Mouse (Mus musculus) heart, embryonic 11.5 days (tissue): ENCODE data around the gene Cd24a. TPM values are rescaled to one million over a fixed set of nuclear protein-coding genes. Genes with fewer than 3 reads are reported as not detected.

Experiments
- ATAC-seq: fragments of 200-750 bp; cut with Nextera tagmentation; replicated peaks from 2 replicates; pipeline ENCODE4 v1.8.0; 2017; ENCODE audit warnings: moderate library complexity; ENCODE audit not compliant: insufficient number of reproducible peaks, low FRiP score, low TSS enrichment
- H3K27ac ChIP-seq: fragments of 300-500 bp; sonication (generic); 2 replicates; pipeline ENCODE4 v1.5.1; 2014; ENCODE audit warnings: mild to moderate bottlenecking, low read depth, low read length
- H3K27me3 ChIP-seq: fragments of 300-500 bp; sonication (generic); 2 replicates; pipeline ENCODE4 v1.6.1; 2014; ENCODE audit warnings: mild to moderate bottlenecking, low read length, mixed read lengths; ENCODE audit not compliant: control insufficient read depth, insufficient read depth
- H3K36me3 ChIP-seq: fragments of 300-500 bp; sonication (generic); 2 replicates; pipeline ENCODE4 v1.6.1; 2014; ENCODE audit warnings: mild to moderate bottlenecking, low read length, moderate library complexity, mixed read lengths; ENCODE audit not compliant: control insufficient read depth, insufficient read depth
- H3K4me1 ChIP-seq: fragments of 300-500 bp; sonication (generic); 2 replicates; pipeline ENCODE4 v1.6.1; 2014; ENCODE audit warnings: low read length; ENCODE audit not compliant: control insufficient read depth, insufficient read depth
- H3K4me2 ChIP-seq: fragments of 300-500 bp; sonication (generic); 2 replicates; pipeline ENCODE4 v1.6.1; 2014; ENCODE audit warnings: mild to moderate bottlenecking, moderate library complexity
- H3K4me3 ChIP-seq: fragments of 300-500 bp; sonication (generic); 2 replicates; pipeline ENCODE4 v1.5.1; 2014; ENCODE audit warnings: low read depth, low read length
- H3K9ac ChIP-seq: fragments of 300-500 bp; sonication (generic); 2 replicates; pipeline ENCODE4 v1.6.1; 2014; ENCODE audit warnings: mild to moderate bottlenecking, low read depth, low read length, moderate library complexity
- H3K9me3 ChIP-seq: fragments of 300-500 bp; sonication (generic); replicated peaks from 2 replicates; pipeline ENCODE4 v1.6.1; 2016; ENCODE audit warnings: low read length; ENCODE audit not compliant: control insufficient read depth
- WGBS: fragments of 180-500 bp; shearing (Covaris S2); extraction: QIAGEN DNeasy Blood & Tissue Kit; methylation state at CpG from one replicate; pipeline ENCODE4 v1.1.7; 2014; ENCODE audit not compliant: insufficient replicate concordance; 5-methylcytosine and 5-hydroxymethylcytosine counted together
- polyA plus RNA-seq: library from polyadenylated mRNA; unstranded; fragments of >200 nt; fragmentation: Nextera tagmentation; extraction: Ambion mirVana; gene quantifications from 2 replicates; pipeline ENCODE4 v1.2.1, GENCODE M21; 2014

The Cd24a gene
- polyA plus RNA-seq, 1 experiment from 2014 or later: 141 TPM

DNA sequence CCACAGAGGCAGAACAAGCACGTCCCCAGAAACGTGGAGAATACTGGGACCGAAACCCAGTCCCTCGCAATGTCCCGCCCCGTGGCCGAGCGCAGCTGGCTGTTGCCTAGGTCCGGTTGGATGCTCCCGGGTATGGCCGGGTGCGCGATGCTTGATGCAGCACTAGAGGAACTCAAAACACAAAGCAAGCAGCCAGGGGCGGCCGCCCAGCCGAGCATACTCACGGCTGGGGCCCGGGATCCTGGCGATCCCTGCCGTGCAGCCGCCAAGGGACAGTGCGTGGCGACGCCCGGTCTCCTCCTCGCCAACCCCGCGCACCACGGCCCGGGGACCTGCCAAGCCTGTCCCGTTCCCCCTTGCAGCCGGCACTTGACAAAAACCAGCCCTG lies 276 bp downstream of the Cd24a start:
- H3K27me3 ChIP-seq: no peaks in the 10 kb centered on the region
- peak overlapping the region; percentile 95 for H3K4me2 ChIP-seq
- H3K4me3 ChIP-seq: peak overlapping the region; percentile 60
- no peaks in the 10 kb centered on the region for H3K36me3 ChIP-seq
- peak overlapping the region; percentile 95 for H3K27ac ChIP-seq
- no peaks in the 10 kb centered on the region for H3K4me1 ChIP-seq
- no peaks in the 10 kb centered on the region for H3K9me3 ChIP-seq
- ATAC-seq: peak; percentile 62
- H3K9ac ChIP-seq: peak overlapping the region; percentile 90
- WGBS: under 1% methylated on average over 30 of the region's 32 CpGs

DNA sequence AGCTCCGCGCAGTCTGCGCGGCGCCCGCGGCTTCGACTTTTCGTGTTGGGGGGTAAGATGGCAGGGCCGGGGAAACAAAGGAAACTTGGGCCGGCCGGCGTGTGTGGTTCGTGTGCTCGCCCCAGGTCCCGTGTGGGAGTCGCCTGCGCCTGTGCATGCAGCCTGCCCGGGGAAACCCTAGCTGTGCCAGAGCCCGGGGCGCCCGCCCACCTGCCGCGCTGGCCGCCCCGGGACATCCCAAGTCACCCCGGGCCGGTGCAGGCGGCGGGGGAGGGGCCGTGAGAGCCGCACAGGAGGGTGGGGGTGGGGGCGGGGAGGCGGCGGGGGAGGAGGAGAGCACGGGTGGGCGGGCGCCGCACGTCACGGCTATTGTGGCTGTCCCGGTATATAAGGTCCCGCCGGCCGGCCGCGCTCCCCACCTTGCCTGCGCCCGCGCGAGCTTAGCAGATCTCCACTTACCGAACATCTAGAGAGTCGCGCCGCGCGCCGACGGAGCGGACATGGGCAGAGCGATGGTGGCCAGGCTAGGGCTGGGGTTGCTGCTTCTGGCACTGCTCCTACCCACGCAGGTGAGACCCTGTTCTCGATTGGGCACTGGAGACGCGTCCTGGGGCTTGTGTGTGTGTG lies 783 bp downstream of the Cd24a start:
- WGBS: 0% methylated on average over 56 of the region's 65 CpGs
- peak overlapping the region; percentile 90 for H3K9ac ChIP-seq
- H3K9me3 ChIP-seq: no peaks in the 10 kb centered on the region
- H3K27ac ChIP-seq: peak overlapping the region; percentile 95
- H3K4me1 ChIP-seq: no peaks in the 10 kb centered on the region
- peak overlapping the region; percentile 60 for H3K4me3 ChIP-seq
- no peaks in the 10 kb centered on the region for H3K36me3 ChIP-seq
- ATAC-seq: peak; percentile 83
- H3K4me2 ChIP-seq: peak overlapping the region; percentile 95
- H3K27me3 ChIP-seq: no peaks in the 10 kb centered on the region

DNA sequence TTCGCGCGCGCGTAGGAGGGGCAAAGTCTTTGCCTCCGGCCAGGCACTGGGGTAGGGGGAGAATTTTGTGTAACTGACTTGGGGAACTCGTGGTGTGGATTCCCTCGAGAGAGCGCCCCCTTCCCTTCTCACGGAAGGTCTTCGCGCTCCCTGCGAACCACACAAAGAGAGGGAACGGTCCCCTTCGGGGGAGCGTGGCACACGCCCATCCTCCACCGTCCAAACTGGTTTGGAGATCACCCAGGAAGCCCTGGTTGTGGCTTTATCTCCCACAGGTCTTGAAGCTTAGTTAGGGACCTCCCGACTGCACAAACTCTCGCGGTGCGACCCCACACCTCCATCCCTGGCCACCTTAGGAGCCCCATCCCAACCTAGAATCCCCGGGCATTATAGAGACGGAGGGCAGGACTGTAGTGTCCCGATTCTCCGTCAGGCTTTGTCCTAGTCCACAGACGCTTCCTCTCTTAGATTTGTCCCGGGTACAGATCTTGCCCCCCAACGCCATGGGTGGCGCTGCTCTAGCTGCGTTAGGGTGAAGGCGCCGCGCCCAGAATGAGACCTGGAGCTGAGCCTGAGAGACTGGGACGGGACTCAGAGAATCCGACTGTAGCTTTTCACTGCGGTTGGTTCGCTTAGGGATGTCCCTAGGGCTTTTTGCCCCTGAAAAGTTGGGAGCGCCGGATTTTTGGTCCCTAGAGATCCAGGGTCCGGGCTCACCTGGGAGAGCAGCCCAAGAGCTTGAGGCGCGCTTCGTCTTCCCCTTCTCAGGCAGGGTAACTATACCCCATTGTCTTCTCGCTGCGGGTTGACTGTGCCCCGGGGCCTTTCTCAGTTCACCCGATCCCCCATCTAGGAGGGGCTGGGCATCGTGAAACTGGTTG lies 1.5 kb downstream of the Cd24a start:
- H3K4me2 ChIP-seq: peak overlapping the region; percentile 95
- no peaks in the 10 kb centered on the region for H3K4me1 ChIP-seq
- under 1% methylated on average over 49 of the region's 49 CpGs for WGBS
- H3K4me3 ChIP-seq: peak overlapping the region; percentile 60
- peak; percentile 32; the same call in 1 of the 2 replicates for ATAC-seq
- H3K36me3 ChIP-seq: no peaks in the 10 kb centered on the region
- H3K27ac ChIP-seq: peak overlapping the region; percentile 95
- no peaks in the 10 kb centered on the region for H3K9me3 ChIP-seq
- peak overlapping the region; percentile 90 for H3K9ac ChIP-seq
- H3K27me3 ChIP-seq: no peaks in the 10 kb centered on the region

DNA sequence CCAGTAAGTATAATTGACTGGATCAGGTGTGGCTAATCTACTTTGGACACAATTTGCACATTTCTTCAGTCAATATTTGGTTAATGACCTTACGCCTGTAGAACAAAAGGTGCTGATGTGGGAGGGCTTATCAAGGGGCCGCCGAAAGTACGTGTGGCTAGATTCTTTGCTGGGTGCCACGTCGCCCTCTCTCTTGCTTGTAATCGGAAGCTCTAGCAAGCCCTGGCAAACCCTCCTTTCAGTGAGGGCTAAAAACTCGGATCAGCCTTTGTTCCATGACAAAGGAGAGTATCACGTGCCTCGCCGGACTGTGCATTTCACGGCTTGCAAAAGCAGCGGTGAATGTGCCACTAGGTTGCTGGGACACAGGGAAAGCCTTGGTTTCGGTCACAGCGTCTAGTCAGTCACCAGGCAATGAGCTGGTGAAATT lies 2.6 kb downstream of the Cd24a start:
- Histone ChIP-seq H3K4me1 (no peaks in the 10 kb centered on the region), H3K9me3 (no peaks in the 10 kb centered on the region), H3K36me3 (no peaks in the 10 kb centered on the region), H3K4me2 (peak overlapping the region; percentile 95), H3K4me3 (peak overlapping the region; percentile 60), H3K27me3 (no peaks in the 10 kb centered on the region), H3K27ac (peak overlapping the region; percentile 95; the same call in 1 of the 2 replicates), H3K9ac (peak overlapping the region; percentile 90)
- ATAC-seq: no peak
- WGBS: under 1% methylated on average over 15 of the region's 15 CpGs

DNA sequence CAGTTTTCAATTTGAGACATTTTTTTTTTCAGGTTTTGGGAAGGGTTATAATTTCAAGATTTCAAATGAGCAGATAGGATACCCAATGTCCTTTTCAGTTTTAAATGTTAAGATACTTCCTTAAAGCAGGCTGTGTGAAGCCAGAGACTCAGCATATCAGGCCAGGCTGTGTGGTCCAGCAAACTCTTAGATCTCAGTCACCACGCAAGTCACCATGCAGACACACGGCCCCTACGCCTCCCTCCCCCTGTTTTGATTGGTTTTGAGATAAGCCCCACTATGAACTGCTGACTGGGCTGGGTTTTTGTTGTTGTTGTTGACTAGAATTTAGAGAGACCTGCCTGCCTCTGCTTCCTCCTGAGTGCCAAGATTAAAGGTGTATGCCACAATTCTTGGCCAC lies 3.2 kb downstream of the Cd24a start:
- no peak for ATAC-seq
- WGBS: 49% methylated on average over 3 of the region's 3 CpGs
- H3K9ac ChIP-seq: peak overlapping the region; percentile 90; the same call in 1 of the 2 replicates

DNA sequence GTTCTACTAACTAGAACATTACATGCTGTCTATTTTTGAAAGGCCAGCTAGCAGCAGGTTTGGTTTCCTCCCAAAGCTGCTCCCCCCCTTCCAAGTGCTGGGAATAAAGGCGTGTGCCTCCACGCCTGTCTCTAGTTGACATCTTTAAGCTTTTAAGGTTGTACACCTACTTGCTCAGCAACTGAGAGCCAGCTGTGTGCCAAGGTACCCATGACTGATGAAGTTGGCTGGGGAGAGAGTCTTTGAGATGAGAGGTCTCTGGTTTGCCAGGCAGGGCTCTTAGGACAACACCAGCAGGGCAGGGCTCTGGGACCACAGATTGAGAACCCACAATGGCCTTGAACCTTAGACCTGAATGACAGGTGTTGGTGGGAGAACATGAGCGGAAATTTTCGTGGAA lies 6.5 kb downstream of the Cd24a start:
- Histone ChIP-seq H3K36me3 (peaks cover 2% of the 10 kb centered on the region; the same call in 1 of the 2 replicates), H3K4me2 (no peak overlapping the region), H3K9ac (no peak overlapping the region), H3K9me3 (no peaks in the 10 kb centered on the region), H3K27ac (no peak overlapping the region), H3K27me3 (no peaks in the 10 kb centered on the region), H3K4me1 (no peaks in the 10 kb centered on the region; the same call in 1 of the 2 replicates), H3K4me3 (no peak overlapping the region)
- WGBS: 88% methylated on average over 4 of the region's 4 CpGs
- ATAC-seq: no peak

More for the DNA sequence above, 3.2 kb downstream of the Cd24a start:
- Histone ChIP-seq H3K4me3 (peak overlapping the region; percentile 60), H3K4me2 (peak overlapping the region; percentile 95), H3K9me3 (no peaks in the 10 kb centered on the region), H3K27ac (no peak overlapping the region; the same call in 1 of the 2 replicates), H3K36me3 (peaks cover 2% of the 10 kb centered on the region; the same call in 1 of the 2 replicates), H3K27me3 (no peaks in the 10 kb centered on the region), H3K4me1 (no peaks in the 10 kb centered on the region)

DNA sequence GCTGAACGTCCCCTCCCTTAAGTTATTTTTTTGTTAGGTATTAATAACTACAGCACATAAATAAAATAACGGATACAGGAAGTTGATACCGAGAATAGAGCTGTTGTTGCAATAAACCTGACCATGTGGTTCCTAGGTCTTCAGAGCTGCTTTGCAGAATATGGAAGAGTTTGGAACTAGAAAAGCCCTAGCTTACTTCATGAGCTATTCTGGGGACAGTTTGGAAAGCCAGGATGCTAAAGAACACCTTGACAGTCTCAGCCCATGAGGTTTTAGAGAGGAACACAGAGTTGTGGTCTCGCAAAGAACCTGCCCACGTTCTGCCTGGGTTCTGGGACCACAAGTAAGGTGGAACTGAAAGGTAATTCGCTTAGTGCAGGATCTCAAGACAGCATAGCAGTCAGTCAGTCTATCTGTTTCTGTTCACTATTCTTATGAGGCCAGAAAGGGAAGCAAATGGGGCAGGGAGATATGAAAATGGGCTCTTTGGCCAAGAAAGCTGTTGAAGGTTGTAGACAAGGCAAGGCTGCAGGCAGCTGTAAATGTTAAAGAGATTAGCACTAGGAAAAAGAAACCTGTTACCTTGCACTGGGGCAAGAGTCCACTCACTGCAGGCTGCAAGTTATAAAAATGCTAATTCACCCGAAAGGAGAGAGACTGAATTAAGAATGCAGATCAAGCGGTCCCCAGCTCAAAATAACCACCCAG lies 10.5 kb downstream of the Cd24a start:
- H3K27ac ChIP-seq: no peak overlapping the region
- 65% methylated on average over 8 of the region's 8 CpGs for WGBS

DNA sequence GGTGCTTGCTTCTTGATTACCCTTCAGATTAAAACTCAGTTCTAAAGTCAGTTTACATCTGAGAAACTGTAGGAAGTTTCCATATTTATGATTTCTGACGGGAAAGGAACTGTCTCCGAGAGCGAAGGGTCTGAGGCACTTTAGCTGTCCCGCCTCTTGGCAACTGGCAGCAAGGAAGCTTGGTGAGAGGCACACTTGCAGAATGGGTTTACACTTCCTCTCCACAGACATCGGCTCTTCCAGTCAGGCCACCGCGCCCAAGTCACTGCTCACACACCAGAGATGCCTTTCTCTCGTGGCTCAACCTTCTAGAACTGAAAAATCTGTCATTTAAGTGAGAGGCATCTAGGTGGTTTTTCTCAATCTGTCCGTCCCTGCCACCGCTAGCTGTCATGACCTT lies 13.4 kb downstream of the Cd24a start:
- 76% methylated on average over 10 of the region's 10 CpGs for WGBS
- Histone ChIP-seq H3K9me3 (no peaks in the 10 kb centered on the region), H3K36me3 (no peaks in the 10 kb centered on the region), H3K27ac (no peak overlapping the region), H3K4me1 (no peaks in the 10 kb centered on the region; the same call in 1 of the 2 replicates), H3K4me2 (no peak overlapping the region), H3K4me3 (no peak overlapping the region), H3K27me3 (no peaks in the 10 kb centered on the region), H3K9ac (no peak overlapping the region)
- no peak for ATAC-seq

More for the DNA sequence above, 10.5 kb downstream of the Cd24a start:
- H3K36me3 ChIP-seq: peaks cover 2% of the 10 kb centered on the region; the same call in 1 of the 2 replicates
- H3K9ac ChIP-seq: no peak overlapping the region
- H3K27me3 ChIP-seq: no peaks in the 10 kb centered on the region
- no peak overlapping the region for H3K4me3 ChIP-seq
- no peak overlapping the region for H3K4me2 ChIP-seq
- no peaks in the 10 kb centered on the region for H3K9me3 ChIP-seq
- H3K4me1 ChIP-seq: no peaks in the 10 kb centered on the region; the same call in 1 of the 2 replicates
- ATAC-seq: no peak
